Mouse (Mus musculus): ENCODE data around the gene Arl13a. TPM values are rescaled to one million over a fixed set of nuclear protein-coding genes. Genes with fewer than 3 reads are reported as not detected.

The Arl13a gene
- total and polyA plus RNA-seq, 3 experiments, result not detected

DNA sequence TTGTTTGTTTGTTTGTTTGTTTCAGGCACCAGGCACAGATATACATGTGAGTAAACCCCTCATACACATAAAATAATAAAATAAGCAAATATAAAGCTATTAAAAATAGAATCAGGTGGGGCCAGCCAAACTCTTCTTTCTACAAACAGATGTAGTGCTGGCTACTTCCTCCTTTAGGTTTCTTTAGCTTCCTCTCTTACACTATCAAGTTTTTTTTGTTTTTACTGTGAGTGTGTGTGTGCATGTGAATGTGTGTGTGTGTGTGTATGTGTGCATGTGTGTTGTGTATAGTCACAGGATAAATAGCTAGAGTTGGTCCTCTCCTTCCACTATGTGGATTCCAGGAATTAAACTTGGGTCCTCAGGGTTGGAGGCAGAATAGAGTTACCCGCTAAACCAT is 12.6 kb upstream of the Arl13a start:
- H3K27me3 ChIP-seq (replicated peaks), result no peaks in the 10 kb centered on the region
- H3K36me3 ChIP-seq (replicated peaks in 1 of 2; ENCODE audit: control insufficient read depth in 1 of 2, insufficient read depth in 1 of 2, low read length in 1 of 2), result no peaks in the 10 kb centered on the region
- in situ Hi-C loops (cut with MboI; ENCODE audit: low pct_ligation_motif_present, low pct_unique_long_range_greater_than_20kb, low sequenced_read_pairs), result no loop called here
- H3K4me3 ChIP-seq (replicated peaks in 1 of 3; ENCODE audit: low read depth in 2 of 3, low read length in 2 of 3, poor library complexity in 1 of 3), result no peak overlapping the region
- DNase-seq (ENCODE audit: extremely low read depth), result no peak
- no peak overlapping the region for H3K27ac ChIP-seq (ENCODE audit: insufficient read depth, low read depth)
- H3K79me2 ChIP-seq (replicated peaks; ENCODE audit: control insufficient read depth, extremely low read depth, insufficient read depth, poor library complexity, severe bottlenecking), result no peaks in the 10 kb centered on the region
- H3K9ac ChIP-seq (ENCODE audit: insufficient read depth, low read depth), result no peak overlapping the region
- dilution Hi-C loops (cut with MboI; ENCODE audit: extremely low pct_ligation_motif_present, extremely low pct_unique_long_range_greater_than_20kb, low sequenced_read_pairs), result no loop called here
- TF ChIP-seq RAD21 (IDR thresholded peaks at IDR 0.05; ENCODE audit: low read depth, low read length) (no peak), GABPA (IDR thresholded peaks at IDR 0.05; ENCODE audit: insufficient replicate concordance, low read depth, low read length) (no peak), BHLHE40 (IDR thresholded peaks at IDR 0.05; ENCODE audit: low read depth, low read length) (no peak), UBTF (IDR thresholded peaks at IDR 0.05; ENCODE audit: low read depth, low read length) (no peak), TCF12 (IDR thresholded peaks at IDR 0.05; ENCODE audit: low read depth, low read length) (no peak), KAT2A (IDR thresholded peaks at IDR 0.05; ENCODE audit: insufficient replicate concordance, low read length) (no peak), SMC3 (IDR thresholded peaks at IDR 0.05; ENCODE audit: low read depth, low read length) (no peak), NELFE (IDR thresholded peaks at IDR 0.05; ENCODE audit: low read depth, low read length) (no peak), HCFC1 (IDR thresholded peaks at IDR 0.05; ENCODE audit: low read depth, low read length) (no peak), CHD1 (IDR thresholded peaks at IDR 0.05; ENCODE audit: low read depth, low read length) (no peak), RCOR1 (conservative IDR thresholded peaks at IDR 0.05; ENCODE audit: low read depth, low read length) (no peak), MEF2A (IDR thresholded peaks at IDR 0.05; ENCODE audit: borderline replicate concordance, low read depth, low read length) (no peak), MAFK (IDR thresholded peaks at IDR 0.05; ENCODE audit: insufficient replicate concordance, low read length) (no peak), JUN (IDR thresholded peaks at IDR 0.05; ENCODE audit: insufficient read depth, low read depth, low read length) (no peak), SIN3A (IDR thresholded peaks at IDR 0.05; ENCODE audit: low read length) (no peak), POLR2A (IDR thresholded peaks at IDR 0.05; ENCODE audit: low read depth, low read length) (no peak), TBP (conservative IDR thresholded peaks at IDR 0.05; ENCODE audit: low read depth, low read length) (no peak), JUND (conservative IDR thresholded peaks at IDR 0.05; ENCODE audit: low read depth, low read length) (no peak), NRF1 (IDR thresholded peaks at IDR 0.05; ENCODE audit: low read depth, low read length) (no peak)
- no peak overlapping the region for H3K4me2 ChIP-seq (ENCODE audit: insufficient read depth, low read depth, poor library complexity, severe bottlenecking)
- no peaks in the 10 kb centered on the region for H3K9me3 ChIP-seq (replicated peaks; ENCODE audit: low read length)
- peaks cover 0 to 27% of the 10 kb centered on the region in 2 experiments; a peak in 2 of 4 replicates for H3K4me1 ChIP-seq (ENCODE audit: control insufficient read depth in 1 of 2, insufficient read depth in 2 of 2)

DNA sequence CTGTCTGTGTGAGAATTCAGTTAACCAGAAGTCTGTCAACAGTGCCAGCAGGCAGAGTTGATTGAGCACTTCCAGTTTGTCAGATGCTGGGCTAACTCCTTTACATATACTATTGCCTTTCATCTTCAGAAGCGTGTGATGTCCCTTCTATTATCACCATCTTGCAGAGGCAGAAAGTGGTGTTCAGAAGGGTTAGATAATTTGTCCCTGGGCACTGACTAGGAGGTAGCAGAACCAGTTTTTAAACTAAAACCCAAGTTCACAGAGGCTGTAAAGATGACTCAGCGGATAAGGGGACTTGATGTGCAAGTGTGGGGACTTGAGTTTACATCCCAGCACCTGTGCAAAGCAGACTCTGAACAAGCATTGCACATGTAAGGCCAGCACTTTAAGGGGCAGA is 21.2 kb downstream of the Arl13a start:
- Histone ChIP-seq H3K4me2 (ENCODE audit: insufficient read depth, low read depth, poor library complexity, severe bottlenecking) (no peak overlapping the region), H3K27me3 (replicated peaks) (no peaks in the 10 kb centered on the region), H3K27ac (ENCODE audit: insufficient read depth, low read depth) (no peak overlapping the region), H3K79me2 (replicated peaks; ENCODE audit: control insufficient read depth, extremely low read depth, insufficient read depth, poor library complexity, severe bottlenecking) (no peaks in the 10 kb centered on the region), H3K9me3 (replicated peaks; ENCODE audit: low read length) (no peaks in the 10 kb centered on the region), H3K4me1 (ENCODE audit: control insufficient read depth in 1 of 2, insufficient read depth in 2 of 2) (no peaks in the 10 kb centered on the region), H3K9ac (ENCODE audit: insufficient read depth, low read depth) (no peak overlapping the region), H3K36me3 (replicated peaks in 1 of 2; ENCODE audit: control insufficient read depth in 1 of 2, insufficient read depth in 1 of 2, low read length in 1 of 2) (peaks cover 3 to 21% of the 10 kb centered on the region in 2 experiments), H3K4me3 (replicated peaks in 1 of 3; ENCODE audit: low read depth in 2 of 3, low read length in 2 of 3, poor library complexity in 1 of 3) (no peak overlapping the region)
- TF ChIP-seq JUN (IDR thresholded peaks at IDR 0.05; ENCODE audit: insufficient read depth, low read depth, low read length) (no peak), USF1 (IDR thresholded peaks at IDR 0.05; ENCODE audit: low read depth, low read length) (no peak), ELF1 (IDR thresholded peaks at IDR 0.05; ENCODE audit: low read depth, low read length) (no peak), MAZ (IDR thresholded peaks at IDR 0.05; ENCODE audit: low read depth, low read length) (no peak), POLR2AphosphoS2 (IDR thresholded peaks at IDR 0.05; ENCODE audit: low read depth, low read length) (no peak), CTCF (conservative IDR thresholded peaks at IDR 0.05 in 1 of 2, IDR thresholded peaks at IDR 0.05 in 1 of 2; ENCODE audit: low read depth in 2 of 2, low read length in 2 of 2) (no peak), SIN3A (IDR thresholded peaks at IDR 0.05; ENCODE audit: low read length) (no peak), KAT2A (IDR thresholded peaks at IDR 0.05; ENCODE audit: insufficient replicate concordance, low read length) (no peak), POLR2A (IDR thresholded peaks at IDR 0.05; ENCODE audit: low read depth, low read length) (no peak), MXI1 (IDR thresholded peaks at IDR 0.05; ENCODE audit: low read depth, low read length) (no peak), BHLHE40 (IDR thresholded peaks at IDR 0.05; ENCODE audit: low read depth, low read length) (no peak), GABPA (IDR thresholded peaks at IDR 0.05; ENCODE audit: insufficient replicate concordance, low read depth, low read length) (no peak), IRF4 (IDR thresholded peaks at IDR 0.05; ENCODE audit: low read depth, low read length) (no peak), UBTF (IDR thresholded peaks at IDR 0.05; ENCODE audit: low read depth, low read length) (no peak), SMC3 (IDR thresholded peaks at IDR 0.05; ENCODE audit: low read depth, low read length) (no peak)
- dilution Hi-C loops (cut with MboI; ENCODE audit: extremely low pct_ligation_motif_present, extremely low pct_unique_long_range_greater_than_20kb, low sequenced_read_pairs), result no loop called here
- in situ Hi-C loops (cut with MboI; ENCODE audit: low pct_ligation_motif_present, low pct_unique_long_range_greater_than_20kb, low sequenced_read_pairs), result no loop called here
- no peak for DNase-seq (ENCODE audit: extremely low read depth)

Data from CH12.LX (cell line).